14 mouse cellular contexts compared by ENCODE assay signal in genomic region chr11:104309377-104310225, GRCm38 (mm10).
A peak's percentile ranks its signal among the peaks of the same experiment; 100 is the strongest.
DNase-seq lines count a peak whose midpoint lies in the region; ATAC-seq and TF ChIP-seq lines count a peak whose summit lies in the region.
"Had no signal": no experiment of that assay in that cellular context is flagged by ENCODE, and none has a peak within 500 bp of the region (broad histone marks: within the 10 kb centered on the region; RNA-seq: fewer than 3 reads in every experiment).

No protein-coding gene starts in this region.

- no peaks in the 10 kb centered on the region for H3K9me3 ChIP-seq in heart, embryonic 14.5 days (ENCODE audit: control insufficient read depth, low read length)
- H3K9me3 ChIP-seq in lung, postnatal 0 days (ENCODE audit: low read length): no peaks in the 10 kb centered on the region
- H3K9me3 ChIP-seq in limb, embryonic 12.5 days: no peaks in the 10 kb centered on the region
- H3K9me3 ChIP-seq in stomach, postnatal 0 days (ENCODE audit: control insufficient read depth, low read length): no peaks in the 10 kb centered on the region

- no peak for TF ChIP-seq CTCF in lung, postnatal 0 days (IDR thresholded peaks at IDR 0.05)
- TF ChIP-seq CTCF in stomach, postnatal 0 days (IDR thresholded peaks at IDR 0.05; ENCODE audit: low read depth): no peak
- no peak for TF ChIP-seq CTCF in thymus, adult 2 months (IDR thresholded peaks at IDR 0.05; ENCODE audit: borderline replicate concordance, control insufficient read depth, extremely low read depth, insufficient read depth, low read length, poor library complexity)

- TF ChIP-seq POLR2A in thymus, adult 2 months (IDR thresholded peaks at IDR 0.05; ENCODE audit: control insufficient read depth, extremely low read depth, insufficient read depth, low read length, poor library complexity): no peak

- no peaks in the 10 kb centered on the region for H3K36me3 ChIP-seq in heart, embryonic 14.5 days (ENCODE audit: control insufficient read depth, insufficient read depth, low read length)
- no peaks in the 10 kb centered on the region for H3K36me3 ChIP-seq in lung, postnatal 0 days (ENCODE audit: insufficient read depth, low read length)
- H3K36me3 ChIP-seq in limb, embryonic 12.5 days: no peaks in the 10 kb centered on the region
- no peaks in the 10 kb centered on the region for H3K36me3 ChIP-seq in stomach, postnatal 0 days (ENCODE audit: control insufficient read depth, insufficient read depth, low read length)
- H3K36me3 ChIP-seq in thymus, adult 2 months (ENCODE audit: control insufficient read depth, insufficient read depth, low read length): no peaks in the 10 kb centered on the region

- H3K4me2 ChIP-seq in heart, embryonic 14.5 days (ENCODE audit: low read length): peak overlapping the region; percentile 40; the same call in 1 of the 2 replicates
- H3K4me2 ChIP-seq in lung, postnatal 0 days (replicated peaks; ENCODE audit: low read depth, low read length): peak overlapping the region; percentile 52
- peak overlapping the region; percentile 45 for H3K4me2 ChIP-seq in limb, embryonic 12.5 days
- peak overlapping the region; percentile 52 for H3K4me2 ChIP-seq in stomach, postnatal 0 days (replicated peaks; ENCODE audit: low read depth)
- H3K4me2 ChIP-seq: midbrain, embryonic 11.5 days had no signal

- no peak for ATAC-seq in heart, embryonic 14.5 days (ENCODE audit: insufficient number of reproducible peaks, insufficient read depth, low FRiP score, low read depth)
- no peak for ATAC-seq in lung, postnatal 0 days
- ATAC-seq in limb, embryonic 12.5 days (ENCODE audit: insufficient number of reproducible peaks, insufficient read depth, low FRiP score, low TSS enrichment, low read depth): no peak
- ATAC-seq in stomach, postnatal 0 days (ENCODE audit: low FRiP score, low TSS enrichment): no peak
- ATAC-seq: activated CD4-positive, CD25-positive, alpha-beta regulatory T cell, adult 4 months; CD4-positive, CD25-positive, alpha-beta regulatory T cell, adult 4 months had no signal

- no peak overlapping the region for H3K27ac ChIP-seq in heart, embryonic 14.5 days (replicated peaks in 1 of 2; ENCODE audit: control insufficient read depth in 1 of 2, insufficient read depth in 1 of 2, low read depth in 2 of 2, low read length in 2 of 2)
- H3K27ac ChIP-seq in lung, postnatal 0 days (ENCODE audit: low read length): no peak overlapping the region
- no peak overlapping the region for H3K27ac ChIP-seq in limb, embryonic 12.5 days
- H3K27ac ChIP-seq in stomach, postnatal 0 days (replicated peaks): no peak overlapping the region
- no peak overlapping the region for H3K27ac ChIP-seq in thymus, adult 2 months (ENCODE audit: control insufficient read depth, insufficient read depth, low read length)

- H3K27me3 ChIP-seq in heart, embryonic 14.5 days (ENCODE audit: control insufficient read depth, insufficient read depth, low read length): peaks cover 27% of the 10 kb centered on the region
- no peaks in the 10 kb centered on the region for H3K27me3 ChIP-seq in lung, postnatal 0 days (replicated peaks; ENCODE audit: insufficient read depth, low read length)
- H3K27me3 ChIP-seq in limb, embryonic 12.5 days: peaks cover 43% of the 10 kb centered on the region
- H3K27me3 ChIP-seq in stomach, postnatal 0 days (ENCODE audit: control insufficient read depth, insufficient read depth, low read length): no peaks in the 10 kb centered on the region
- H3K27me3 ChIP-seq in thymus, adult 2 months (ENCODE audit: control insufficient read depth, insufficient read depth, low read length): no peaks in the 10 kb centered on the region; the same call in 1 of the 2 replicates

- TF ChIP-seq EP300 in lung, postnatal 0 days (IDR thresholded peaks at IDR 0.05): no peak
- TF ChIP-seq EP300 in stomach, postnatal 0 days (optimal IDR thresholded peaks at IDR 0.05): no peak

- DNase-seq in heart, adult 18-20 months: no peak
- DNase-seq in lung, postnatal 0 days (ENCODE audit: low spot score): no peak
- no peak for DNase-seq in lung, postnatal 14 days
- no peak for DNase-seq in stomach, postnatal 0 days (ENCODE audit: low spot score)
- DNase-seq in thymus, adult 2 months: no peak
- no peak for DNase-seq in embryo, embryonic 11 days
- DNase-seq: cerebellum, adult 18-20 months; right cerebral cortex, postnatal 25 days; thymus, adult 18-20 months had no signal

- H3K4me3 ChIP-seq in heart, embryonic 14.5 days (ENCODE audit: control insufficient read depth in 1 of 2, insufficient read depth in 1 of 2, low read depth in 1 of 2, low read length in 2 of 2): no peak overlapping the region
- H3K4me3 ChIP-seq in lung, postnatal 0 days (ENCODE audit: low read depth, low read length): peak overlapping the region; percentile 17; the same call in 1 of the 2 replicates
- 0 out of 2 replicates have a peak overlapping the region, but pooled peaks have one; percentile 12 for H3K4me3 ChIP-seq in limb, embryonic 12.5 days (replicated peaks)
- H3K4me3 ChIP-seq in stomach, postnatal 0 days (ENCODE audit: low read depth, low read length): peak overlapping the region; percentile 25
- no peak overlapping the region for H3K4me3 ChIP-seq in thymus, adult 2 months (ENCODE audit: control insufficient read depth, insufficient read depth, low read length)

- peaks cover 0 to 5% of the 10 kb centered on the region in 2 experiments; a peak in 1 of 4 replicates for H3K4me1 ChIP-seq in heart, embryonic 14.5 days (ENCODE audit: control insufficient read depth in 2 of 2, insufficient read depth in 2 of 2, low read length in 2 of 2)
- H3K4me1 ChIP-seq in lung, postnatal 0 days (ENCODE audit: insufficient read depth, low read depth, low read length): no peaks in the 10 kb centered on the region
- peaks cover 5% of the 10 kb centered on the region; the same call in 1 of the 2 replicates for H3K4me1 ChIP-seq in limb, embryonic 12.5 days (replicated peaks)
- no peaks in the 10 kb centered on the region for H3K4me1 ChIP-seq in stomach, postnatal 0 days (replicated peaks; ENCODE audit: control insufficient read depth, insufficient read depth)
- no peaks in the 10 kb centered on the region for H3K4me1 ChIP-seq in thymus, adult 2 months (replicated peaks; ENCODE audit: control insufficient read depth, insufficient read depth, low read length)

- H3K9ac ChIP-seq in heart, embryonic 14.5 days (ENCODE audit: low read length): no peak overlapping the region
- no peak overlapping the region for H3K9ac ChIP-seq in lung, postnatal 0 days (replicated peaks; ENCODE audit: low read depth)
- H3K9ac ChIP-seq in limb, embryonic 12.5 days (replicated peaks): no peak overlapping the region
- no peak overlapping the region for H3K9ac ChIP-seq in stomach, postnatal 0 days (ENCODE audit: low read length)

- WGBS in heart, embryonic 14.5 days: 27% methylated on average over 12 of the region's 12 CpGs
- 32% methylated on average over 12 of the region's 12 CpGs for WGBS in lung, postnatal 0 days
- 32% methylated on average over 12 of the region's 12 CpGs for WGBS in limb, embryonic 12.5 days
- WGBS in stomach, postnatal 0 days: 33% methylated on average over 12 of the region's 12 CpGs
- WGBS in thymus, adult 2 months: 41% methylated on average over 12 of the region's 12 CpGs

Comparison
In these comparisons a context has a peak if more than half of its experiments do, and no peak if none do; other contexts are left out.
1. H3K4me3 ChIP-seq: peak in lung, postnatal 0 days (single experiment), limb, embryonic 12.5 days (single experiment) and stomach, postnatal 0 days (single experiment); none in heart, embryonic 14.5 days (0 of 2) and thymus, adult 2 months (single experiment).
2. Peak in every context shown above with its lines, with median percentiles within 50 percentile points of each other: H3K4me2 ChIP-seq.